Mouse (Mus musculus) liver, adult 2 months (tissue): ENCODE data around the gene Mettl24.

Experiments used
- CTCF ChIP-seq: fragments of 200-500 bp; IDR thresholded peaks from 2 replicates; pipeline ENCODE4 v1.5.1; 2011; ENCODE audit warnings: low read depth, low read length, control low read depth
- POLR2A ChIP-seq: fragments of 200-500 bp; IDR thresholded peaks from 2 replicates; pipeline ENCODE4 v1.6.1; 2011; ENCODE audit warnings: low read length, control low read depth; ENCODE audit not compliant: insufficient read depth; ENCODE audit errors: extremely low read depth

DNA sequence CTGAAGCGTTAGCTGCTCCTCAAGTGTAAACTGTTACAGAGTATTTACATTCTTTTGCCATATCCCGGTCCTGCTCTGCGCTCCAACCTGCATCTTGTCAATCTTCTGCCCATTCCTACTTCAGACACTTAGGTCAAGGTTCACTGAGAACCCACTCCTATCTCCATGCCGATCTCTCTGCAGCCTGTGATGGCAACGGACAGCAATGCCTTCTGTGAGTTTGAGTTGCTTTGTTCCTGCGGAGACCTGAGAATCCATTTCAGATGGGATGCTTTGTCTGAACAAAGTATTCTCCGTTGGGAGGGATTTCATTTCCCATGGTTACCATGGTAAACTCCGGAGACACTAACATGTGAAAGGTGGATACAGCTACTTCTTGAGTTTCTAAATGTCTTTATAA, 2.6 kb downstream of the Mettl24 start:
- no peak for TF ChIP-seq POLR2A
- no peak for TF ChIP-seq CTCF
